In the genomic region with DNA sequence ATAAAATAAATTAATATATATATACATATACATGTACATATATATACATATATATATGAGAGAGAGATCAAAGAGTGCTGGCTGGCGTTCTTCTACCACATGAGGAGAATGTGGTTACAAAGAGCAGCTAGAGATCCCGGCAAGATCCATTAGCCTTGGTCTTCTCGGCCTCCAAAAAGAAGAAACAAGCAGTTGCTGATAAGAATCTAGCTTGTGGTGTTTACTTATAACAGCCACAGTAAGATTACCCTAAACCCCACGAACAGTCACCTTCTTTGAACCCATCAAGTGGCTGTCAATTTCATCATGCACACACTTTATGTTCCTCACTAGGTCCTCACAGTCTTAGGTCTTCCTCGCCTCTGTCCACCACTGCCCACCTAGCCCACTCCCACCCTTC, we compare ENCODE assay signal across 8 mouse cellular contexts.
"Had no signal": no experiment of that assay in that cellular context is flagged by ENCODE, and none has a peak within 500 bp of the region (broad histone marks: within the 10 kb centered on the region; RNA-seq: fewer than 3 reads in every experiment).

No protein-coding gene starts in this region.

- DNase-seq: kidney, postnatal 10 days; lung, embryonic 14.5 days; lung, postnatal 14 days; retina, postnatal 1 day; right cerebral cortex, postnatal 4 days; thymus, postnatal 4 days had no signal

- ATAC-seq: liver, embryonic 12.5 days; midbrain, embryonic 15.5 days had no signal
